Mouse (Mus musculus): Measurements from ENCODE around the gene Dlx4.

DNA sequence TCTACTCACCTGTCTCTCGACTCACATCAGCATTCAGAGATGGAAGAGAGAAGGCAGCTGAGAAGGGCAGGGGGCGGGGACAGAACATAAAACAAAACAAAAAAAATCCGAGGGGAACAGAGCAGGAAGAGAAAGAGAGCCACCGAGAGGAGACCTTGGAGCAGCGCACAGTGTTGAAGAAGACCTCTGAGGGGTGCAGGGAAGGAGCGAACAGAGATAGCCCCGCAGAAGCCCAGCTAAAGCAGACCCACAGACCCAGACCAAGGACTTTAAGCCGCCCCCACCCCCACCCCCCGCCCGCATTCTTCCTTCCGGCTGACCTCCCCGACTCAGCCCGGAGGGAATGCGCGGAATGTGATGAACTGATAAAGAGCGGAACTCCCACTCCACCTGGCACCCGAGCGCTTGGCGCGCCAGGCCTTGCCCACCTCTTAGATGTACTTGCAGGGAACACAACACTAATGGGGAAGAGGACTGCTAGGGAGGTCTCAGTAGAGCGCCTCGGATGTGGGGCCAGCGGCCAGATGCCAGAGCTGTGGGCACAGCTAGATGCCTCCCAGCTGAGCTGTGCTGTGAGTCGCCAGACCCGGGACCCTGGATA lies 40.7 kb downstream of the Dlx4 start:
- TF ChIP-seq CTCF (IDR thresholded peaks at IDR 0.05; ENCODE audit: low read depth, low read length), result no peak
- no peak for TF ChIP-seq GATA1 (IDR thresholded peaks at IDR 0.05; ENCODE audit: borderline replicate concordance, low read length)
- no peak for TF ChIP-seq POLR2AphosphoS5 (IDR thresholded peaks at IDR 0.05; ENCODE audit: insufficient replicate concordance, low read depth, low read length)
- TF ChIP-seq TAL1 (conservative IDR thresholded peaks at IDR 0.05; ENCODE audit: low read depth, low read length), result no peak

All from G1E (cell line).